Mouse (Mus musculus) spleen, postnatal 14 days (tissue): ENCODE measurements around the gene Chac2.
A peak's percentile ranks its signal among the peaks of the same experiment; 100 is the strongest.
"Not testable (repeated sequence)": the region's sequence is repeated elsewhere in the genome, so short reads cannot be mapped to it uniquely, and the experiment has no call there.

ENCODE experiments used
- DNase-seq, 2 experiments: peaks; one replicate each; pipeline ENCODE4 v3.0.0; 2021 to 2022; ENCODE audit warnings: low spot score in 2 of 2

Gene Chac2

DNA sequence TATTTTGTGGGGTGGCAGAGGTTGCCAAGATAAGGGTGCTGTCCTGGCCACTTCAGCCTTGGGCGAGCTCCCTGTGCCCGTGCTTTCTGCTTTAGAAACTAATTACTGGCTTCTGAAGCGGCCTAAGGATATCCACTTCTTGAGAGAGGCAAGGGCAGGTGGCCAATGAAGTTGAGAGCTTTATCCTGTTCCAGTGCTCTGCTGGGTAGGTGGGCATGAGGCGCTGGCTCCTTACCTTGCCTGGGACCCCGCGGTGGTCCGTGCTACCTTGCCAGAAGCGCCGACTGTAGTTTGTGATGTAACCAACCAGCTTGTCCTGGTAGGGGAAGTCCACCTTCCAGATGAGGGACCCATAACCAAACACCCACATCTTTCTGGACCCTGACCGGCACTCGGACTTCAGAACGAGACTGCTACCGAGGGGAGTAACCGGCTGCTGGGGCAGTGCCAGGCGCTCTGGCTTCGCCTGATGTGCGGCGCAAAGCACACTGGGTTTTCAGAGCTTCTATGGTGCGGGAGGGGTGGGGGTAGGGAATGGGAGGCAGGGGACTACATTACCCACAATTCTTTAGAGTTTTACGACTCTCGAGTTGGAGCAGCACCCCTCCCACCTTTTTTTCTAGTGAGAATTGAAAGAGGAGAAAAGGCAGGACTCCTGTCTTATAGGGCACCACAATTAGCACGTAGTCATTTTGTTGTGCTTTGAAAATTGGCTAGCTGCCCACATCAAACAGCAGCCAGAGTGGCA is at the start of gene Chac2:
Gene Chac2 (minus strand): TSS at position 474 of the 748 bp plus-strand sequence.
- DNase-seq: peak; percentile 72 to 82

- no peak for DNase-seq
Observed at GRCm38 (mm10) chr11:31034958-31035357, 48.8 kb upstream of the Chac2 start.

DNA sequence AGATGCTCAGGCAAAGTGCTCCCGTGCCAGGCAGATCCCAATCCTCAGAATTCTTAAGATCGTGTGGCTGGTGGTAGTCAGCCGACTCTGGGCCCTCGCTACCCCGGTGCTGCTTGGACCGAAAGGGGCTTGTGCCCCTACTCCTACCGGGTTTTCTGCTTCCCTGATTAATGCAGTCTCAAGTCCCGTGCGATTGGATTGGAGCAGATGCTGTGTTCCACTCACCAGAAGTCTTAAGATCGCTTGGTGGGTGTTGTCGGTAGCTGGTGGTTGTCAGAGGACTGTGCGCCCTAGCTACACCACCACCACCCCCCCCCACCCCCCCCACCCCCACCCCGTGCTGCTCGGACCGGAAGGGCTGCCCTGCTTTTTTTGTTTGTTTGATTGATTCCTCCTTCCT is 31.3 kb upstream of the Chac2 start:
- DNase-seq: not testable (repeated sequence)

DNA sequence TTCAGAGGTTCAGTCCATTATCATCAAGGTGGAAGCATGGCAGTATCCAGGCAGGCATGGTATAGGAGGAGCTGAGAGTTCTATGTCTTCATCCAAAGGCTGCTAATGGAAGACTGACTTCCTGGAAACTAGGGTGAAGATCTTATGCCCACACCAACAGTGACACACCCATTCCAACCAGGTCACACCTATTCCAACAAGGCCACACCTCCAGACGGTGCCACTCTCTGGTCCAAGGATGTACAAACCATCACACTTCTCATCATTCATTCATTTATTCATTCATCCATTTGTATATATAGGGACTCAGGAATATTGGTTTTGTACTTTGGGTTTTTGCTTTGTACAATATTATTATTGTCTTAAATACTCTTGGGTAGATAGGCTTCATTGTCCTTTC is 23.5 kb upstream of the Chac2 start:
- DNase-seq: not testable (repeated sequence)

GRCm38 (mm10) chr11:31001169-31001908 is 15.2 kb upstream of the Chac2 start:
- DNase-seq: no peak

GRCm38 (mm10) chr11:31000028-31000427 is 13.9 kb upstream of the Chac2 start:
- DNase-seq: no peak

GRCm38 (mm10) chr11:30998704-30999103 is 12.6 kb upstream of the Chac2 start:
- no peak for DNase-seq

- DNase-seq: no peak
Observed at GRCm38 (mm10) chr11:30998199-30998598, 12.0 kb upstream of the Chac2 start.

- no peak for DNase-seq
Observed at GRCm38 (mm10) chr11:30996670-30997069, 10.5 kb upstream of the Chac2 start.

GRCm38 (mm10) chr11:30986625-30987017 is 471 bp upstream of the Chac2 start:
- no peak for DNase-seq

DNA sequence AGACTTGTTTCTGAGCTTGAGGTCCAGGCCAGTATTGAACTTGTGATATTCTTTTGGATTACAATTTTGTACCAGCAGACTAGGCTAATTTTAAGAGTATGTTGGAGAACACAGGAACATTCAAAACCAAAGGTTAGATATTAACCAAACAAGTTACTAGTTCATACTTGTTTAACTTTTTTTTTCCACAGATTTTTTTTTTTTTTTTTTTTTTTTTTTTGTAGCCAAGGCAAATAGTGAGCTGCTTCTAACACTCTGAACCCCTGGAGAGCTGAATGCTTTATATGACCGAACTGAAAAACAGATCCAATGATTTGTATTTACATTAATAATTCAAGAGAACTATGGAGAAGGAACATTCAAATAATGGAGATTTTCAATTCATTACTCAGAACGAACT is 913 bp downstream of the Chac2 start:
- no peak for DNase-seq

GRCm38 (mm10) chr11:30954279-30954725 is 31.8 kb downstream of the Chac2 start, which contains the start of gene Erlec1:
Gene Erlec1 (minus strand): TSS chr11:30954335.
- peak; percentile 67 to 70 for DNase-seq

DNA sequence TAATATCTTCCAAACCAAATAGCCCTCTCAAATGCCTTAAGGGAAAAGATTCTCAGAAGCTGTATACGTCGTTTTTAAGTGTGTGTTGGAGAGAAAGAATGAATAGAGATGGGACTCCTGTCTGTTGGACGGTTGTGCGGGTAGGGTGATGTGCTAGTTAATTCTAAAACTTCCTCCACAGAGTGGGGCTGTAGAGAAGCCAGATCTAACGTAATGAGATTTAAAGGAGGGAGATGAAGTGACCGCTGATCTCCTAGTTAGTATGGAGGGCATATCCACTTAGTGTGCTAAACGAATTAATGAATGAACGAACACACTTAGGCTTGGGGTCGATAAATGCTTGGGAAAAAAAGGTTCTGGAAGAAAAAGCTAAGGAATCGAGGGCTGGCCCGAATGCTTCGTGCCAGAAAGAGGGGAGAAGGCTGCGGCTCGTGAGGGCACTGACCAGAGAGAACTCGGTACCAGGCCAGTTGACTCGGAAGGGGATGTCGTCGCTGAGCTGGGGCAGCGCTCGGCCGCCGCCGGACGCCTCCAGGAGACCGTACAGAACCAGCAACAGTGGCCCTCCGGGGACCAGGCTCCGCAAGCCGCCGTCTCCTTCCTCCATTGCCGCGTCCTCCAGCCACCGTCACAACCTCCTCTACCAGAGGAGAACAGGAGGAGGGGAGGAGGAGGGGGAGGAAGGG is 32.5 kb downstream of the Chac2 start:
- DNase-seq: peak; percentile 18 to 38

GRCm38 (mm10) chr11:30952829-30953228 is 33.3 kb downstream of the Chac2 start:
- DNase-seq: peak in 1 of 2 experiments; percentile 10

DNA sequence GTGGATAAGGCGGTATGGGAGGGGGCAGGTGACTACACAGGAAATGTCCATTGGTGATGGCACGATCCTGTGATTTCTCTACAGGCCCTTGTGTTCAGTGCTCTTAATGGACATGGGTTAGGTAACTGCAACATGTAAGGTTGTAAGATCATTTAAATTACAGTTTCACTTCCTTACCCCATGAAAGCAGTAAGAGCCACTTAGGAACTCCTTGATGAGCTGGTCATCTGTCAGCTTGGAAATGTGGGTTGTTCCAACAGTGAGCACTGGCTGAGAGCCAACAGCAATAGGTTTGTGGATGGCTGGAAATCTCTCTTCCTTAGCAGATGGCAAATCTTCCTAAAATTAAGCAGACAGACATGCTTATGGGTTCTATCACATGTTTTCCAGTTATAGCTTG is 42.6 kb downstream of the Chac2 start:
- DNase-seq: no peak

DNA sequence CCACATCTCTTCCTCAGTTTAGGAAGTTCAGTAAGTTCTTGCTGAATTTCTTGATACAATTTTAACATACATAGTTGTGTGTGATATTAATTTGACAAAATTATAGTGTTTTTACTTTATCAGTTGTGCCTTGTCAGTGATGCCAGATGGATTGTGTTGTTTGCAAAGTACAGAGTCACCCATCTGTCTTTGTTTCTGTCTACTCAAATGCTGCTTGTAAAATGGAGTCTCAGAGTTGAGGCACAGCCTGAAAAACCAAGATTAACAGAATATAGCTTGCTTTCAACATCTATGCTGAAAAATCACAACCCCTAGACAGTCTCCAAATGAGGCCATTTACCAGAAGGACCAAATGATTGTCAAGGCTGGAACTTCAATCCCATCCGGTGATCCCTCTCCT is 57.7 kb downstream of the Chac2 start:
- no peak for DNase-seq

- no peak for DNase-seq
Observed at GRCm38 (mm10) chr11:30928079-30928478, 58.1 kb downstream of the Chac2 start.
